Mouse (Mus musculus) naive thymus-derived CD4-positive, alpha-beta T cell, adult 2 months (primary cell): Measurements from ENCODE around the gene Srsf3.
A peak's percentile ranks its signal among the peaks of the same experiment; 100 is the strongest.

ENCODE experiments used
- DNase-seq: peaks from one replicate; pipeline ENCODE4 v3.0.0-alpha.2; 2011; ENCODE audit warnings: low read depth

Gene Srsf3

GRCm38 (mm10) chr17:29045741-29046530 lies 13.5 kb downstream of the Srsf3 start:
- peak; percentile 41 for DNase-seq

GRCm38 (mm10) chr17:29046863-29047262 lies 14.4 kb downstream of the Srsf3 start:
- DNase-seq, result peak; percentile 30

GRCm38 (mm10) chr17:29047697-29048514 lies 15.5 kb downstream of the Srsf3 start:
- DNase-seq, result peak; percentile 33

- DNase-seq, result peak; percentile 87
These were observed 16.5 kb downstream of the Srsf3 start for GRCm38 (mm10) chr17:29048748-29049507.

GRCm38 (mm10) chr17:29049508-29049889 lies 17.1 kb downstream of the Srsf3 start:
- no peak for DNase-seq

GRCm38 (mm10) chr17:29049923-29050322 lies 17.5 kb downstream of the Srsf3 start:
- DNase-seq, result peak; percentile 29

GRCm38 (mm10) chr17:29050791-29051190 lies 18.4 kb downstream of the Srsf3 start:
- DNase-seq, result no peak

- DNase-seq, result no peak
These were observed 20.6 kb downstream of the Srsf3 start for GRCm38 (mm10) chr17:29053067-29053466.

GRCm38 (mm10) chr17:29053841-29054240 lies 21.4 kb downstream of the Srsf3 start:
- no peak for DNase-seq

- DNase-seq, result no peak
These were observed 22.0 kb downstream of the Srsf3 start for GRCm38 (mm10) chr17:29054429-29054828.

GRCm38 (mm10) chr17:29055586-29055985 lies 23.2 kb downstream of the Srsf3 start:
- DNase-seq, result no peak

GRCm38 (mm10) chr17:29056207-29056606 lies 23.8 kb downstream of the Srsf3 start:
- no peak for DNase-seq

- no peak for DNase-seq
These were observed 24.3 kb downstream of the Srsf3 start for GRCm38 (mm10) chr17:29056699-29057151.

GRCm38 (mm10) chr17:29057361-29057890 lies 25.0 kb downstream of the Srsf3 start:
- no peak for DNase-seq

- no peak for DNase-seq
These were observed 25.5 kb downstream of the Srsf3 start for GRCm38 (mm10) chr17:29057961-29058360.

- no peak for DNase-seq
These were observed 26.1 kb downstream of the Srsf3 start for GRCm38 (mm10) chr17:29058487-29058886.

GRCm38 (mm10) chr17:29059581-29059980 lies 27.2 kb downstream of the Srsf3 start:
- no peak for DNase-seq

GRCm38 (mm10) chr17:29060946-29061345 lies 28.5 kb downstream of the Srsf3 start:
- no peak for DNase-seq

- DNase-seq, result no peak
These were observed 29.9 kb downstream of the Srsf3 start for GRCm38 (mm10) chr17:29062119-29063035.

GRCm38 (mm10) chr17:29063121-29063987 lies 30.9 kb downstream of the Srsf3 start:
- no peak for DNase-seq
